Mouse (Mus musculus): Measurements from ENCODE around the gene Celf1.

DNA sequence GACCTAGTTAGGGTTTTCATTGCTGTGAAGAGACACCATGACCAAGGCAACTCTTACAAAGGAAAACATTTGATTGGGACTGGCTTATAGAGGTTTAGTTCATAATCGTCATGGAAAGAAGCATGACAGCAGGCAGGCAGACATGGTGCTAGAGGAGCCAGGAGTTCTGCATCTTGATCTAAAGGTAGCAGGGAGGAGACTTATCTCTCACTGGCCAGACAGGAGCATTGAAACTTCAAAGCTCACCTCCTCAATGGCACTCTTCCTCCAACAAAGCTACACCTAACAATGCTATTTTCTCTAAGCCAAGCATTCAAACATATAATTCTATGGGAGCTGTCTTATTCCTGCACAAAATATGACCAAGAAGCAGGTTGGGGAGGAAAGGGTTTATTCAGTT, 86.3 kb downstream of the Celf1 start:
- TF ChIP-seq ZNF384 (IDR thresholded peaks at IDR 0.05; ENCODE audit: low read depth, low read length) (no peak), MAFK (IDR thresholded peaks at IDR 0.05; ENCODE audit: insufficient read depth, low read depth, low read length) (no peak), CHD2 (IDR thresholded peaks at IDR 0.05; ENCODE audit: low read depth, low read length) (no peak)

All from ES-E14 (cell line).